Mouse (Mus musculus): ENCODE results near the gene Pakap.

- TF ChIP-seq POLR2A (IDR thresholded peaks at IDR 0.05; ENCODE audit: low read depth, low read length), result no peak
- TF ChIP-seq CTCF (IDR thresholded peaks at IDR 0.05; ENCODE audit: borderline replicate concordance, insufficient read depth, low read length), result no peak
Observed at GRCm38 (mm10) chr4:57632386-57632785, 64.4 kb downstream of the Pakap start.
